Mouse (Mus musculus): ENCODE data around the gene Gm44511. TPM values are rescaled to one million over a fixed set of nuclear protein-coding genes. Genes with fewer than 3 reads are reported as not detected.

The Gm44511 gene
- polyA plus RNA-seq, 1 experiment from 2014 or later: not detected

- H3K9me3 ChIP-seq: no peaks in the 10 kb centered on the region
- no peaks in the 10 kb centered on the region for H3K4me1 ChIP-seq
- H3K27ac ChIP-seq: no peak overlapping the region
- no peak for DNase-seq (ENCODE audit: low spot score)
- no peaks in the 10 kb centered on the region for H3K27me3 ChIP-seq (ENCODE audit: insufficient read depth, poor library complexity, severe bottlenecking)
- H3K4me3 ChIP-seq: no peak overlapping the region
- H3K36me3 ChIP-seq: no peaks in the 10 kb centered on the region
- 79% methylated on average over 3 of the region's 3 CpGs for WGBS
Measured at GRCm38 (mm10) chr6:128732032-128732431, 94.1 kb downstream of the Gm44511 start.

Other genes with a start within 250 kb of the Gm44511 start
- gene A2ml1, start 244.7 kb downstream of the Gm44511 start, polyA plus RNA-seq (2016; fragmentation: Nextera tagmentation; extraction: Ambion mirVana): 0.20 TPM in 1 of 2 replicates, not detected in the other
- not detected in 2 replicates for gene Klrb1a, start 202.8 kb downstream of the Gm44511 start, polyA plus RNA-seq (2016; fragmentation: Nextera tagmentation; extraction: Ambion mirVana)
- gene Clec2h, start 163.9 kb downstream of the Gm44511 start, polyA plus RNA-seq (2016; fragmentation: Nextera tagmentation; extraction: Ambion mirVana): not detected in 2 replicates
- gene Klrb1, start 103.3 kb downstream of the Gm44511 start, polyA plus RNA-seq (2016; fragmentation: Nextera tagmentation; extraction: Ambion mirVana): not detected in 2 replicates
- gene Klrb1c, start 37.1 kb downstream of the Gm44511 start, polyA plus RNA-seq (2016; fragmentation: Nextera tagmentation; extraction: Ambion mirVana): 0.08 TPM in 1 of 2 replicates, not detected in the other
- not detected in 2 replicates for gene Klrb1b, start within 50 bp of the Gm44511 start, polyA plus RNA-seq (2016; fragmentation: Nextera tagmentation; extraction: Ambion mirVana)
- not detected in 2 replicates for gene Clec2i, start 61.3 kb upstream of the Gm44511 start, polyA plus RNA-seq (2016; fragmentation: Nextera tagmentation; extraction: Ambion mirVana)
- 0.49 and 0.70 TPM in 2 replicates for gene BC035044, start 64.8 kb upstream of the Gm44511 start, polyA plus RNA-seq (2016; fragmentation: Nextera tagmentation; extraction: Ambion mirVana)
- not detected in 2 replicates for gene Clec2g, start 108.1 kb upstream of the Gm44511 start, polyA plus RNA-seq (2016; fragmentation: Nextera tagmentation; extraction: Ambion mirVana)
- not detected in 2 replicates for gene Klrb1f, start 219.6 kb upstream of the Gm44511 start, polyA plus RNA-seq (2016; fragmentation: Nextera tagmentation; extraction: Ambion mirVana)